Mouse (Mus musculus) neural tube, embryonic 11.5 days (tissue): ENCODE results near the gene Dop1b. TPM values are rescaled to one million over a fixed set of nuclear protein-coding genes. Genes with fewer than 3 reads are reported as not detected.
"Not testable (repeated sequence)": the region's sequence is repeated elsewhere in the genome, so short reads cannot be mapped to it uniquely, and the experiment has no call there.

Experiments
- ATAC-seq: fragments of 200-750 bp; cut with Nextera tagmentation; 2 replicates; pipeline ENCODE4 v1.8.0; 2017; ENCODE audit warnings: moderate number of reproducible peaks, mild to moderate bottlenecking, moderate TSS enrichment, moderate library complexity; ENCODE audit not compliant: insufficient read depth, low FRiP score, low TSS enrichment
- DNase-seq: peaks from one replicate; pipeline ENCODE4 v3.0.0-alpha.2; 2015; ENCODE audit warnings: low spot score
- H3K27ac ChIP-seq: fragments of 300-500 bp; sonication (generic); 2 replicates; pipeline ENCODE4 v1.5.1; 2014; ENCODE audit warnings: low read depth, mild to moderate bottlenecking, low read length
- H3K27me3 ChIP-seq: fragments of 300-500 bp; sonication (generic); 2 replicates; pipeline ENCODE4 v1.6.1; 2014; ENCODE audit warnings: mild to moderate bottlenecking, low read length, mixed read lengths; ENCODE audit not compliant: control insufficient read depth, insufficient read depth
- H3K36me3 ChIP-seq: fragments of 300-500 bp; sonication (generic); 2 replicates; pipeline ENCODE4 v1.6.1; 2014; ENCODE audit warnings: mild to moderate bottlenecking, low read length, moderate library complexity, mixed read lengths; ENCODE audit not compliant: control insufficient read depth, insufficient read depth
- H3K4me1 ChIP-seq: fragments of 300-500 bp; sonication (generic); 2 replicates; pipeline ENCODE4 v1.6.1; 2014; ENCODE audit warnings: low read length, mixed read lengths; ENCODE audit not compliant: control insufficient read depth, insufficient read depth
- H3K4me2 ChIP-seq: fragments of 300-500 bp; sonication (generic); 2 replicates; pipeline ENCODE4 v1.6.1; 2014; ENCODE audit warnings: low read depth, mild to moderate bottlenecking, moderate library complexity
- H3K4me3 ChIP-seq: fragments of 300-500 bp; sonication (generic); 2 replicates; pipeline ENCODE4 v1.5.1; 2014; ENCODE audit warnings: low read depth, low read length
- H3K9ac ChIP-seq: fragments of 300-500 bp; sonication (generic); 2 replicates; pipeline ENCODE4 v1.6.1; 2014; ENCODE audit warnings: mild to moderate bottlenecking, low read length
- H3K9me3 ChIP-seq: fragments of 300-500 bp; sonication (generic); 2 replicates; pipeline ENCODE4 v1.6.1; 2016; ENCODE audit warnings: low read length; ENCODE audit not compliant: control insufficient read depth
- WGBS: fragments of 180-500 bp; shearing (Covaris S2); extraction: QIAGEN DNeasy Blood & Tissue Kit; methylation state at CpG from one replicate; pipeline ENCODE4 v1.1.7; 2014; 5-methylcytosine and 5-hydroxymethylcytosine counted together
- polyA plus RNA-seq: library from polyadenylated mRNA; unstranded; fragments of >200 nt; fragmentation: Nextera tagmentation; extraction: Ambion mirVana; gene quantifications from 2 replicates; pipeline ENCODE4 v1.2.1, GENCODE M21; 2014

Gene Dop1b
- polyA plus RNA-seq, 1 experiment from 2014 or later, result 16.5 TPM

- Histone ChIP-seq H3K4me2 (peak within 1 kb of the TSS; percentile 75), H3K27me3 (peaks cover 39% of the 10 kb centered on the region), H3K36me3 (no peaks in the 10 kb centered on the region), H3K9ac (peak within 1 kb of the TSS; percentile 28), H3K4me3 (peak within 1 kb of the TSS; percentile 38), H3K9me3 (no peaks in the 10 kb centered on the region), H3K27ac (no peak within 1 kb of the TSS), H3K4me1 (peaks cover 7% of the 10 kb centered on the region)
- peak; percentile 50; the same call in 1 of the 2 replicates for ATAC-seq
- DNase-seq, result peak; percentile 68
- WGBS, result under 1% methylated on average over 63 of the region's 63 CpGs
Measured at GRCm38 (mm10) chr16:93682689-93683507, 28.8 kb upstream of the Dop1b start, which contains the start of gene Cbr3. Gene Cbr3, plus strand, starts transcription at chr16:93683215.

- Histone ChIP-seq H3K27ac (no peak overlapping the region), H3K27me3 (peaks cover 39% of the 10 kb centered on the region)
- WGBS, result under 1% methylated on average over 53 of the region's 53 CpGs
Measured at GRCm38 (mm10) chr16:93683508-93684236, 28.0 kb upstream of the Dop1b start.

DNA sequence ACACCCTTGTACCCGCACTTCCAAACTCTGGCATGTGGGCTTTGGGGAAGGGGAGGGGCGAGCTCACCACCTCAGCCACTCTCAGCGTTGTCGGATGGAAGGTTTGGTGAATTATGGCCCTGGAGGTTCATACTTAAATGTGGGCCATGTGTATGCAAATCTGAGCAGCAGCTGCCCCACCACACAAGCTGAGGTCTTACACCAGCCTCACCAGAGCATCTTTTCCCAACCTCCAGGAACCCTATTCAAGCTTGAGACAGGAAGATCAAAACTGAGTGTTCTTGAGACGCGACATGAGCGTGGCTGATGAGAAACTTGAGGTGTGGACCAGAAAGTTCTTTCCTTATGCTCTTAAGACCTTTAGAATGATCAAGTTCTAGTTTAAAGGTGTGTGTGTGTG, 27.3 kb upstream of the Dop1b start:
- Histone ChIP-seq H3K27ac (no peak overlapping the region), H3K9ac (no peak overlapping the region), H3K36me3 (no peaks in the 10 kb centered on the region), H3K4me1 (peaks cover 7% of the 10 kb centered on the region), H3K27me3 (peaks cover 39% of the 10 kb centered on the region), H3K4me3 (no peak overlapping the region), H3K4me2 (no peak overlapping the region), H3K9me3 (no peaks in the 10 kb centered on the region)
- 31% methylated on average over 7 of the region's 7 CpGs for WGBS
- ATAC-seq, result no peak
- DNase-seq, result no peak

More at GRCm38 (mm10) chr16:93683508-93684236, 28.0 kb upstream of the Dop1b start:
- ATAC-seq (no peak; the same call in 1 of the 2 replicates), DNase-seq (peak; percentile 33)
- Histone ChIP-seq H3K9ac (peak overlapping the region; percentile 28), H3K4me3 (peak overlapping the region; percentile 38), H3K36me3 (no peaks in the 10 kb centered on the region), H3K4me2 (peak overlapping the region; percentile 75), H3K9me3 (no peaks in the 10 kb centered on the region), H3K4me1 (peaks cover 7% of the 10 kb centered on the region)

DNA sequence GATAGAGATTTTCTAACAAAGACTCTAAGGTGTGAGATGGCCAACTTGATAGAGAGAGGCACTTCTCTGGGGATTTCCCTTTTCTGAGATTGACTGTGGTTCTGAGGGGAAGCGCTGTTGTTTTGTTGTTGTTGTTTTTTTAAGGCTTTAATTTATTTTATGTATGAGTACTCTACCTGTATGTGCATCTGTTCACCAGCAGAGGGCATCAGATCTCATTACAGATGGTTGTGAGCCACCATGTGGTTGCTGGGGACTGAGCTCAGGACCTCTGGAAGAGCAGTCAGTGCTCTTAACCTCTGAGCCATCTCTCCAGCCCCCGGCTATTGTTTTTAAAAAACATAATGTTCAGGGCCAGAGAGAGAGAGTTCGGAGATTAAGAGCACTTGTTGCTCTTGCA, 25.9 kb upstream of the Dop1b start:
- 89% methylated on average over 3 of the region's 3 CpGs for WGBS
- DNase-seq, H3K4me1 ChIP-seq, H3K9ac ChIP-seq, ATAC-seq, H3K36me3 ChIP-seq, H3K27ac ChIP-seq, H3K4me2 ChIP-seq, H3K9me3 ChIP-seq, H3K4me3 ChIP-seq: not testable (repeated sequence)
- H3K27me3 ChIP-seq, result peaks cover 39% of the 10 kb centered on the region

DNA sequence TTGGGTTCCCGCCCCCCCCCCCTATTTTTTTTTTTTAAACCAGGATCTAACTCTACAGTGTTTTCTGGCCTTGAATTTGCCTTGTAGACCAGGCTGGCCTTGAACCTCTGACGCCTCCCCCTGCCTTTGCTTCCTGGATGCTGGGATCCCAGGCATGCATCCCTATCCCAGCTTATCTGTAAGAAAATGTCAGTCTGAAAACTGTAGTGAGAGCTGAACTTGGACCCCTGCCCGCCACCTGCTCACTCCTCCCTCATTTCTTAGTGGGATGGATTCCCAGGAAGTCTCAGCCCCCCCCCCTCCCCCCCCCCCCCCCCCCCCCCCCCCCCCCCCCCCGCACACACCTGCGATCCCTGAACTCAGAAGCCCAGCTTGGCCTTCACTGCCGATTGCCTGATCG, 25.3 kb upstream of the Dop1b start:
- H3K27me3 ChIP-seq, result peaks cover 36% of the 10 kb centered on the region
- no peak overlapping the region for H3K9ac ChIP-seq
- 87% methylated on average over 4 of the region's 7 CpGs for WGBS
- no peak overlapping the region for H3K4me3 ChIP-seq
- H3K27ac ChIP-seq, result no peak overlapping the region
- ATAC-seq (no peak), DNase-seq (no peak)
- H3K4me1 ChIP-seq, result peaks cover 7% of the 10 kb centered on the region
- H3K4me2 ChIP-seq, result no peak overlapping the region
- H3K36me3 ChIP-seq, result no peaks in the 10 kb centered on the region
- no peaks in the 10 kb centered on the region for H3K9me3 ChIP-seq

DNA sequence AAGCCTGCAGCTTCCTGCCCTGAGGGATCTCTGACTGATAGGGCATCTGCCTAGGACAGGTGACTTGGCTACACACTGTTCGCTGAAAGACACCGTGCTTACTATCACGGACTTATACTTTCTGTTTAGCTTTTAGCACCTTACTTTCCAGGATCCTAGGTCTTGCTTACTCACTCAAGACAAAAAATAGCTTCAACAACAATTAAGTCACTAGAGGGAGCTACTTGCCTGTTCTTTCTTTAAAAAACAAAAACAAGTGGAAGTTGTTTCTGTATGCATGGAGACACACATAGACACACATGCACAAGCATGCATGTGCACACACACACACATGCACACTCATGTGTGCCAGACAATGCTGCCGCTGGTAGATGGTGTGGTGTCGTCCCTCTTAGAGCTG, 24.8 kb upstream of the Dop1b start:
- H3K4me2 ChIP-seq, result no peak overlapping the region
- no peak overlapping the region for H3K4me3 ChIP-seq
- WGBS, result 40% methylated on average over 5 of the region's 5 CpGs
- DNase-seq (no peak), ATAC-seq (no peak)
- no peaks in the 10 kb centered on the region for H3K9me3 ChIP-seq
- H3K9ac ChIP-seq, result no peak overlapping the region
- H3K36me3 ChIP-seq, result no peaks in the 10 kb centered on the region
- peaks cover 7% of the 10 kb centered on the region for H3K4me1 ChIP-seq
- H3K27ac ChIP-seq, result no peak overlapping the region
- H3K27me3 ChIP-seq, result peaks cover 33% of the 10 kb centered on the region

GRCm38 (mm10) chr16:93691206-93691841, 20.4 kb upstream of the Dop1b start:
- Histone ChIP-seq H3K4me1 (no peaks in the 10 kb centered on the region), H3K36me3 (no peaks in the 10 kb centered on the region), H3K27ac (no peak overlapping the region), H3K9ac (no peak overlapping the region), H3K4me2 (no peak overlapping the region), H3K4me3 (no peak overlapping the region), H3K27me3 (no peaks in the 10 kb centered on the region), H3K9me3 (no peaks in the 10 kb centered on the region)
- no peak for DNase-seq
- WGBS, result 87% methylated on average over 6 of the region's 6 CpGs
- ATAC-seq, result no peak

DNA sequence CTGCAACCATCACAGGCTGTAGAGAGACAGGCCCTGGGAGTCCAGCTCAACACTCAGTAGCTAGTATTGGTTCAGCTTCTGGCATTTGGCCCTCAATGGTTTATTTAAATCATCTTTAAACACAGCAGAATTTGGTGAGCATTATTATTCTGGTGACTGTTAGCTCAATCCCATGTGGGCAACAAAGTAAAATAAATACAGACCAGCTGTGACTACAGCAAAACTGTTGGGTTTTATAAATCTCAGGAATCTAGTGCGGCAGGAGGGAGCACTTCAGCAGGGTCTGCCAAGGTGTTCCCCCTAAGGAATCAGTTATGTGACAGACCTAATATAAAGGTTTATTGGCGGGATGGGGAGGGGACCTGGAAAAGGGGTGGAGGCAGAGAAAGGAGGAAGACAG, 19.0 kb upstream of the Dop1b start:
- 50% methylated on average over 2 of the region's 2 CpGs for WGBS
- DNase-seq, result no peak
- no peaks in the 10 kb centered on the region for H3K9me3 ChIP-seq
- no peak overlapping the region for H3K9ac ChIP-seq
- H3K27ac ChIP-seq, result no peak overlapping the region
- H3K27me3 ChIP-seq, result no peaks in the 10 kb centered on the region
- H3K36me3 ChIP-seq, result no peaks in the 10 kb centered on the region
- H3K4me3 ChIP-seq, result no peak overlapping the region
- H3K4me1 ChIP-seq, result no peaks in the 10 kb centered on the region
- no peak for ATAC-seq
- H3K4me2 ChIP-seq, result no peak overlapping the region
